Mouse (Mus musculus) bone marrow macrophage, adult 2 months (primary cell): ENCODE results near the gene Dpep3.

Source experiments
- CTCF ChIP-seq: IDR thresholded peaks from 2 replicates; pipeline ENCODE4 v1.5.1; 2012; ENCODE audit warnings: low read depth, mild to moderate bottlenecking, low read length, moderate library complexity
- POLR2A ChIP-seq: IDR thresholded peaks from 2 replicates; pipeline ENCODE4 v1.6.1; 2012; ENCODE audit warnings: mild to moderate bottlenecking, low read depth, low read length, borderline replicate concordance

DNA sequence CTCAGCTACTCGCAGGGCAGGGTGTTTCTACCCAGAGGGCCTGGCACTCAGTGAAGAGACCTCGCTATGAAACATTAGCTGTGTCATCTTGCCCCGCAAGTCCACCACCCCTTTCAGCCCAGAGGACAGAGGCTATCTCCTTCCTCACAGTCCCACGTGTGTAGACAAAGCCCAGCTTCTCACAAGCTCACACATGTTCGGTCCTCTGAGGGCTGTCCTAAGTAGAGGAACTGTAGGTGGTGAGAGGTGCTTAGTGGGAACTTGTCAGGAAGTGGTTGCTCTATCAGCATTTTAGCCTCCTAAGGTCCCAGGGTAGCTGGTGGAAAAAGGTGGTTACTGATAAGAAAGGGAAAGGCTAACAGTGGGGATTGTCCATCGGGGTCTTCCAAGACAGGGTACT is 44.1 kb downstream of the Dpep3 start:
- TF ChIP-seq CTCF, result no peak
- TF ChIP-seq POLR2A, result no peak
